Mouse (Mus musculus) ES-Bruce4 (cell line): Measurements from ENCODE around the gene Taf5. TPM values are rescaled to one million over a fixed set of nuclear protein-coding genes. Genes with fewer than 3 reads are reported as not detected.

Source experiments
- H3K27ac ChIP-seq: 2 replicates; pipeline ENCODE4 v1.5.1; 2012; ENCODE audit warnings: low read length, inconsistent platforms; ENCODE audit not compliant: insufficient read depth
- H3K27me3 ChIP-seq: 2 replicates; pipeline ENCODE4 v1.6.1; 2012; ENCODE audit warnings: mild to moderate bottlenecking, low read length, inconsistent platforms; ENCODE audit not compliant: control insufficient read depth, poor library complexity, insufficient read depth, severe bottlenecking
- H3K36me3 ChIP-seq: 2 replicates; pipeline ENCODE4 v1.6.1; 2012; ENCODE audit warnings: inconsistent platforms, mild to moderate bottlenecking, low read length, moderate library complexity; ENCODE audit not compliant: control insufficient read depth, poor library complexity, insufficient read depth, severe bottlenecking
- H3K4me1 ChIP-seq: one replicate; pipeline ENCODE4 v1.8.1; 2011; ENCODE audit warnings: low read length; ENCODE audit not compliant: control insufficient read depth, insufficient read depth
- H3K4me3 ChIP-seq: 2 replicates; pipeline ENCODE4 v1.5.1; 2011; ENCODE audit warnings: low read depth, mild to moderate bottlenecking, low read length
- H3K9ac ChIP-seq: 2 replicates; pipeline ENCODE4 v1.6.1; 2012; ENCODE audit warnings: low read depth, mild to moderate bottlenecking, inconsistent platforms; ENCODE audit not compliant: poor library complexity, severe bottlenecking
- H3K9me3 ChIP-seq: replicated peaks from 2 replicates; pipeline ENCODE4 v1.6.1; 2012; ENCODE audit warnings: mild to moderate bottlenecking, low read length, inconsistent platforms; ENCODE audit not compliant: control insufficient read depth, poor library complexity, insufficient read depth, severe bottlenecking
- CTCF ChIP-seq: IDR thresholded peaks from one replicate; pipeline ENCODE4 v1.8.1; 2011; ENCODE audit warnings: low read depth, low read length
- EP300 ChIP-seq: IDR thresholded peaks from 2 replicates; pipeline ENCODE4 v1.6.1; 2011; ENCODE audit warnings: low read depth, low read length; ENCODE audit not compliant: insufficient read depth
- POLR2A ChIP-seq: IDR thresholded peaks from one replicate; pipeline ENCODE4 v1.8.1; 2011; ENCODE audit warnings: low read length; ENCODE audit not compliant: insufficient read depth
- polyA plus RNA-seq: library from polyadenylated mRNA; stranded (reverse); fragments of >200 nt; gene quantifications from 2 replicates; pipeline ENCODE4 v1.2.4, GENCODE M21; 2011; ENCODE audit warnings: low read depth; ENCODE audit not compliant: missing spikeins, insufficient read depth, insufficient read length

Taf5 gene
- polyA plus RNA-seq, 1 experiment, result 21.8 TPM

DNA sequence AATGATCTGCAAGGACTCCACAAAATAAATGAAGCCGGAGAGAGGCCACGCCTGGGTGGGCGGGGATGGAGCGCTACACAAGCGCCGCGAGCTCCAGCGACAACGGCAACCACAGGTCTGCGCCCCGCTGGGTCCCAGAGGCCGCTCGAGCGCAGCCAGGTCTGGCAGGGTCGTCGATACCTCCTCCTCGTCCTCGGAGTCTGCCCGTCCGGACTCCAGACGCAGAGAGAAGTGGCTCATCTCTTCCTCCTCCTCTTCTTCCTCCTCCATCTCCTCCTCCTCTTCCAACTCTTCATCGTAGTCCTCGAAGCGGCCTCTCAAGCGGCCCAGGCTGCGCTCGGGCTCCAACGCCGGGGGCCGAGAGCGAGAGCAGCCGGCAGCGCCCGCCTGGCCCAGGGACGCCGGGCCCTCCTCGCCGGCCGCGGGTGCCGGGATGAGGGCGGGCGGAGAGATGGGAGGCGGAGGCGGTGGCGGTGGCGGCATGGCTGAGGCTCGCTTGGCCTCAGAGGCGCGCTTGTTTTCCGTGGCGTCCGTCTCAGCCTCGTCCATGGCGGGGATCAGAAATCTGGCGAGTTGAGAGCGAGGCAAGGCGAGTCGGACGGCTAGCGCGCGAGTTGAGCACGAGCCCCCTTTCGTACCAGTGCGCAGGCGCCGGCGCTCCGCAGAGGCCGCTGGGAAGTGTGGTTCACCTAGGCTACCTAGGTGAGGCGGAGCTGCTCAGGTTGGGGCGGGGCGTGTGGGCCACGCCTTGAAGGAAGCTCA is 17.1 kb upstream of the Taf5 start, which contains the start of gene Pcgf6:
Gene Pcgf6 (minus strand): TSS at position 636 of the 762 bp plus-strand sequence.
- TF ChIP-seq EP300 (no peak), CTCF (no peak), POLR2A (peak; percentile 66)
- Histone ChIP-seq H3K36me3 (peaks cover 13% of the 10 kb centered on the region), H3K27me3 (no peaks in the 10 kb centered on the region), H3K9me3 (no peaks in the 10 kb centered on the region), H3K27ac (peak within 1 kb of the TSS; percentile 46), H3K9ac (peak within 1 kb of the TSS; percentile 88), H3K4me3 (peak within 1 kb of the TSS; percentile 91), H3K4me1 (peaks cover 1% of the 10 kb centered on the region)

DNA sequence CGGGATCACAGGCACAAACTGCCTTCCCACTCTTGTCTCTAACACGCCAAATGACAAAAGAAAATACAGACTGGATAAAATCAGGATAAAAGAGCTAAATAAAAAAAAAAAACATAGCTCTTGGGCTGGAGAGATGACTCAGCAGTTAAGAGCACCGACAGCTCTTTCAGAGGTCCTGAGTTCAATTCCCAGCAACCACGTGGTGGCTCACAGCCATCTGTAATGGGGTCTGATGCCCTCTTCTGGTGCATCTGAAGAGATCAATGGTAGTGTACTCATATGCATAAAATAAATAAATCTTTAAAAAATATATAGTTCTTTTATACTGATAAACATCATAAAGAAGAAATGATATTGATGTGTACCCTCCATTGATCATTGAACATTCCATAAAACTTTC is 14.6 kb upstream of the Taf5 start:
- no peak for TF ChIP-seq EP300
- TF ChIP-seq CTCF, result no peak
- TF ChIP-seq POLR2A, result no peak
- Histone ChIP-seq H3K27ac (no peak overlapping the region), H3K36me3 (peaks cover 6% of the 10 kb centered on the region), H3K9ac (no peak overlapping the region), H3K4me1 (no peaks in the 10 kb centered on the region), H3K4me3 (no peak overlapping the region), H3K27me3 (no peaks in the 10 kb centered on the region), H3K9me3 (no peaks in the 10 kb centered on the region)

DNA sequence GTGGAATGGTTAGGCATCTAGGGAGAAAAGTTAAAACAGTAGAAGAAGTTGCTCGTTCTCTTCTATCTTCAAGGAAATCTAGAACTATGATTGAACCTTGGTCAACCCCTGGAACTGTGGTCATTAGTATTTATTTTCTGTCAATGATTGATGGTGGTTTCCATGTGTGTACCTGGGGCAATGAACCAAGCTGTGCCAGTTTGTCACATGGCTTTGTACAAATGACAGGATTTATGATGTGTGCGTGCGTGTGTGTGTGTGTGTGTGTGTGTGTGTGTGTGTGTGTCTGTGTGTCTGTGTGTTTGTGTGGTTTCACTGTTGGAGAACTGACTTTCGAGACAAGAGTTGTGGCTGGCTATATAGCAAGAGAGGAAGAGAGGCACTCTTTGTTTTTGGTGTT is 14.1 kb upstream of the Taf5 start:
- H3K27ac ChIP-seq, result no peak overlapping the region
- H3K9me3 ChIP-seq, result no peaks in the 10 kb centered on the region
- H3K36me3 ChIP-seq, result peaks cover 2% of the 10 kb centered on the region
- TF ChIP-seq POLR2A, result no peak
- TF ChIP-seq CTCF, result no peak
- no peak for TF ChIP-seq EP300
- no peak overlapping the region for H3K9ac ChIP-seq
- H3K4me3 ChIP-seq, result no peak overlapping the region
- no peaks in the 10 kb centered on the region for H3K4me1 ChIP-seq
- H3K27me3 ChIP-seq, result no peaks in the 10 kb centered on the region

DNA sequence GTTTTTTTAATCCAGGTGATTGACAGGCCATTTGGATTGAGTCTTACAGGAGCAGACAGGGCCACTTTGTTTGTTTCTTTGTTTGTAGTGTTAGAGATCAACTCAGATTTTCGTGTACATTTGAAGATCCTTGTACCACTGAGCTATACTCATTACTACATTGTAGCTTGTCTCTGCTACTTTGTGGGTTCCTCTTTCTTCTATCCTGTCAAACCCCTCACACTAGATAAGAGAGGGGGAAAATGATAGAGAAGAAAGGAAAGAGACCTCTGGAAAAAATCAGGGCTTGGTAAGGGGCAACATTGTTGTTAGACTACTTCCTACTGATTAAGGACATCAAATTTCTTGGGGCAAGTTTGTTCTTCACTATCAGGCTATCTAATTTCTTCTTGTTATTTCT is 9.9 kb upstream of the Taf5 start:
- Histone ChIP-seq H3K36me3 (no peaks in the 10 kb centered on the region), H3K27me3 (no peaks in the 10 kb centered on the region), H3K4me3 (no peak overlapping the region), H3K9ac (no peak overlapping the region), H3K4me1 (no peaks in the 10 kb centered on the region), H3K9me3 (no peaks in the 10 kb centered on the region), H3K27ac (no peak overlapping the region)
- no peak for TF ChIP-seq POLR2A
- TF ChIP-seq CTCF, result no peak
- TF ChIP-seq EP300, result no peak

DNA sequence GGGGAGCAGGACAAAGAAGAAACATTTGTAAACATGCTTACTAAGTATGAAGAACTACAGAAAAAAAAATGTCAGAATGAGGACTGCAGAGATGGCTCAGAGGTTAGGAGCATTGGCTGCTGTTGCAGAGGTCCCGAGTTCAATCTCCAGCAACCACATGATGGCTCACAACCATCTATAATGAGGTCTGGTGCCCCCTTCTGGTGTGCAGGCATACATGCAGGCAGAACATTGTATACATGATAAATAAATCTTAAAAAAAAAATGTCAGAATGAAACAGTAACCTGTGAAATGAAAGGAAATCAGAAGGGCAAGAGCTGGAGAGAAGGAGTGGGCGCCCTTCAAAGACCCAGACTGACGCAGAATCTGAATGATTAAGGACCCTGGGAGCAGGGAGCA is 1.7 kb upstream of the Taf5 start:
- H3K27ac ChIP-seq, result no peak overlapping the region
- TF ChIP-seq POLR2A (no peak), CTCF (peak; percentile 41)
- no peaks in the 10 kb centered on the region for H3K9me3 ChIP-seq
- H3K36me3 ChIP-seq, result peaks cover 2% of the 10 kb centered on the region
- H3K4me1 ChIP-seq, result no peaks in the 10 kb centered on the region
- no peaks in the 10 kb centered on the region for H3K27me3 ChIP-seq
- no peak overlapping the region for H3K4me3 ChIP-seq
- no peak overlapping the region for H3K9ac ChIP-seq

DNA sequence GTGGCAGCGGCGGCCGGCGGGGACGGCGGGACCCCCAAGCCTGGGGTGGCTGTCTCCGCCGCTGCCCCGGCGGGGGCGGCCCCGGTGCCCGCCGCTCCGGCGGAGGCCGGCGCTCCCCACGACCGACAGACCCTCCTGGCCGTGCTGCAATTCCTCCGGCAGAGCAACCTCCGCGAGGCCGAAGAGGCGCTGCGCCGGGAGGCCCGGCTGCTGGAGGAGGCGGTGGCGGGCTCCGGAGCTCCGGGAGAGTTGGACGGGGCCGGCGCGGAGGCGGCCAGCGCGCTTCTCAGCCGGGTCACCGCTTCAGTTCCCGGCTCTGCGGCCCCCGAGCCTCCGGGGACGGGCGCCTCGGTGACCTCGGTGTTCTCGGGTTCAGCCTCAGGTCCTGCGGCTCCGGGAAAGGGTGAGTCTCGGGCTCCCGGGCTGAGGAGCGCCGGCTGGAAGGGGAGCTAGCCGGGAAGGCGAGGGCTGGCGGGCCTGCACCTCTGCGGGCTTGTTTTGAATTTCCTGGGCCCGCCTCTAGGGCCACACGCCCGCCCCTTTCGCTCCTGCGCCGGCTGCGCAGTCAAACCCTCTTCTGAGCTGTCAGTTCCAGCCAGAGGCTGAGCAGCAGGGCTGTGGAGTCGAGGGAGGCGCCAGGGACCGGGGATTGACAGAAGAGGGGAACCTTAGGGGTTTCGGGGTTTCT is 522 bp downstream of the Taf5 start:
- H3K9me3 ChIP-seq, result no peaks in the 10 kb centered on the region
- TF ChIP-seq CTCF (no peak), EP300 (no peak), POLR2A (no peak)
- H3K9ac ChIP-seq, result peak overlapping the region; percentile 91
- H3K36me3 ChIP-seq, result peaks cover 20% of the 10 kb centered on the region
- H3K4me1 ChIP-seq, result no peaks in the 10 kb centered on the region
- H3K27me3 ChIP-seq, result no peaks in the 10 kb centered on the region
- no peak overlapping the region for H3K27ac ChIP-seq
- peak overlapping the region; percentile 66 for H3K4me3 ChIP-seq
